Mouse (Mus musculus): ENCODE data around the gene Zdhhc22.

DNA sequence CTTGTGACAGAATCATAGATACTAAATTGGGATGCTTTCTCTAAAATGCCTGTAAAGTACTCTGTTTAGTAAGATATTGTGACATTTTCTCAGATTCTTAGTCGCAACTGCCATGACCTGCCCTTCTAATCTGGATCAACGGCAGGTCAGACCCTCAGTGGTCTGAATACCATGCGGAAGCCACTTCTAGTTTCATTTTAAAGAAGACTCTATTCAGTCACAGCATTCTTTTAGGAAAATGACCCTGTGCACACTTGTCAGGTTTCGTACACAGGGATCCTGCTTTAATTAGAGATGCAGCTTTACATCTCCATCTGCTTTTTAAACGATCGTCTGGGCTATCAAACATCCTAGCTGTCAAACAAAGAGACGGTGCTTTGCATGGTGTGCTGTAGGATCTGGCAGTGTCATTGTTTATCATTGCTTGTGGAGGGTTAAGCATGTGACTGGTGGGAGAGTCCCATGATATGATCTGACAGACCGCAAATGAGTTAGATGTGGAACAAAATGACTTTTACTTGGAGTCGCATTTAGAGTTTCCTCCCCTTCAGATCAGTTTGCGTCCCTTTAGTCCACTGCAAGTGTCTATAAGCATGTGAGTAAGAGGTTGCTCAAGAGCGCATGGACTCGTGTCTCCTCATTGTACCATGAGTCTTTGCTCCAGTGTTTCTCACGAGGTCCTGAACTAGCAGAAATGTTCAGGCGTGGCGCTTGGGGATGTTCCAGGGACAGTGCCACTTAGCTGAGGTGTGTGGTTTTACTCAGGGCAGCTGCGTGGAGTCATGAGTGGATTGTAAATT, 39.9 kb downstream of the Zdhhc22 start:
- TF ChIP-seq POLR2A (IDR thresholded peaks at IDR 0.05; ENCODE audit: insufficient read depth, low read length) (no peak), CTCF (IDR thresholded peaks at IDR 0.05; ENCODE audit: low read depth, low read length) (no peak), EP300 (IDR thresholded peaks at IDR 0.05; ENCODE audit: insufficient read depth, low read depth, low read length) (no peak)
